Mouse (Mus musculus) cerebellum, adult 2 months (tissue): Measurements from ENCODE around the gene Slc35b1.

Experiments
- CTCF ChIP-seq: fragments of 200-500 bp; IDR thresholded peaks from 2 replicates; pipeline ENCODE4 v1.5.1; 2011; ENCODE audit warnings: low read depth, mild to moderate bottlenecking, control low read depth, low read length, moderate library complexity, borderline replicate concordance; ENCODE audit not compliant: insufficient read depth
- POLR2A ChIP-seq: fragments of 200-500 bp; IDR thresholded peaks from 2 replicates; pipeline ENCODE4 v1.6.1; 2011; ENCODE audit warnings: low read length, control low read depth, borderline replicate concordance; ENCODE audit not compliant: insufficient read depth

- no peak for TF ChIP-seq CTCF
- no peak for TF ChIP-seq POLR2A
Measured at GRCm38 (mm10) chr11:95380711-95381110, 3.8 kb upstream of the Slc35b1 start.
